Mouse (Mus musculus): ENCODE measurements around the gene Eif2b2. TPM values are rescaled to one million over a fixed set of nuclear protein-coding genes. Genes with fewer than 3 reads are reported as not detected.

Eif2b2 gene
- total and polyA plus RNA-seq, 3 experiments: 94.9 to 143 (median 123) TPM

GRCm38 (mm10) chr12:85199954-85200353, 19.3 kb upstream of the Eif2b2 start:
- Histone ChIP-seq H3K4me3 (replicated peaks in 1 of 3; ENCODE audit: low read depth in 2 of 3, low read length in 2 of 3, poor library complexity in 1 of 3) (no peak overlapping the region), H3K4me1 (ENCODE audit: control insufficient read depth in 1 of 2, insufficient read depth in 2 of 2) (peaks cover 2 to 6% of the 10 kb centered on the region in 2 experiments; a peak in 1 of 4 replicates), H3K9me3 (replicated peaks; ENCODE audit: low read length) (no peaks in the 10 kb centered on the region), H3K27me3 (replicated peaks) (peaks cover 8% of the 10 kb centered on the region), H3K79me2 (replicated peaks; ENCODE audit: control insufficient read depth, extremely low read depth, insufficient read depth, poor library complexity, severe bottlenecking) (no peaks in the 10 kb centered on the region), H3K36me3 (replicated peaks in 1 of 2; ENCODE audit: control insufficient read depth in 1 of 2, insufficient read depth in 1 of 2, low read length in 1 of 2) (no peaks in the 10 kb centered on the region), H3K27ac (ENCODE audit: insufficient read depth, low read depth) (no peak overlapping the region; the same call in 1 of the 2 replicates), H3K9ac (ENCODE audit: insufficient read depth, low read depth) (no peak overlapping the region), H3K4me2 (ENCODE audit: insufficient read depth, low read depth, poor library complexity, severe bottlenecking) (no peak overlapping the region)
- in situ Hi-C loops (cut with MboI; ENCODE audit: low pct_ligation_motif_present, low pct_unique_long_range_greater_than_20kb, low sequenced_read_pairs) (no loop called here), dilution Hi-C loops (cut with MboI; ENCODE audit: extremely low pct_ligation_motif_present, extremely low pct_unique_long_range_greater_than_20kb, low sequenced_read_pairs) (no loop called here)
- no peak for DNase-seq (ENCODE audit: extremely low read depth)
- TF ChIP-seq CHD2 (IDR thresholded peaks at IDR 0.05; ENCODE audit: low read length) (no peak), EP300 (IDR thresholded peaks at IDR 0.05; ENCODE audit: low read length) (no peak), SMC3 (IDR thresholded peaks at IDR 0.05; ENCODE audit: low read depth, low read length) (no peak), POLR2AphosphoS2 (IDR thresholded peaks at IDR 0.05; ENCODE audit: low read depth, low read length) (no peak), TBP (conservative IDR thresholded peaks at IDR 0.05; ENCODE audit: low read depth, low read length) (no peak), IRF4 (IDR thresholded peaks at IDR 0.05; ENCODE audit: low read depth, low read length) (no peak), UBTF (IDR thresholded peaks at IDR 0.05; ENCODE audit: low read depth, low read length) (no peak), PAX5 (IDR thresholded peaks at IDR 0.05; ENCODE audit: low read length) (no peak), ELF1 (IDR thresholded peaks at IDR 0.05; ENCODE audit: low read depth, low read length) (no peak), ZMIZ1 (IDR thresholded peaks at IDR 0.05; ENCODE audit: low read depth, low read length) (no peak), MYC (IDR thresholded peaks at IDR 0.05; ENCODE audit: low read depth, low read length) (no peak), MAZ (IDR thresholded peaks at IDR 0.05; ENCODE audit: low read depth, low read length) (no peak), RAD21 (IDR thresholded peaks at IDR 0.05; ENCODE audit: low read depth, low read length) (no peak), JUND (conservative IDR thresholded peaks at IDR 0.05; ENCODE audit: low read depth, low read length) (no peak), TCF12 (IDR thresholded peaks at IDR 0.05; ENCODE audit: low read depth, low read length) (no peak), USF1 (IDR thresholded peaks at IDR 0.05; ENCODE audit: low read depth, low read length) (no peak), JUN (IDR thresholded peaks at IDR 0.05; ENCODE audit: insufficient read depth, low read depth, low read length) (no peak), NELFE (IDR thresholded peaks at IDR 0.05; ENCODE audit: low read depth, low read length) (no peak), BHLHE40 (IDR thresholded peaks at IDR 0.05; ENCODE audit: low read depth, low read length) (no peak)

GRCm38 (mm10) chr12:85200929-85201829, 18.1 kb upstream of the Eif2b2 start:
- H3K36me3 ChIP-seq (replicated peaks in 1 of 2; ENCODE audit: control insufficient read depth in 1 of 2, insufficient read depth in 1 of 2, low read length in 1 of 2): no peaks in the 10 kb centered on the region
- no peak overlapping the region for H3K9ac ChIP-seq (ENCODE audit: insufficient read depth, low read depth)
- H3K4me1 ChIP-seq (ENCODE audit: control insufficient read depth in 1 of 2, insufficient read depth in 2 of 2): peaks cover 2 to 6% of the 10 kb centered on the region in 2 experiments; a peak in 1 of 4 replicates
- in situ Hi-C loops (cut with MboI; ENCODE audit: low pct_ligation_motif_present, low pct_unique_long_range_greater_than_20kb, low sequenced_read_pairs): no loop called here
- no peak for DNase-seq (ENCODE audit: extremely low read depth)
- dilution Hi-C loops (cut with MboI; ENCODE audit: extremely low pct_ligation_motif_present, extremely low pct_unique_long_range_greater_than_20kb, low sequenced_read_pairs): no loop called here
- no peaks in the 10 kb centered on the region for H3K9me3 ChIP-seq (replicated peaks; ENCODE audit: low read length)
- H3K27ac ChIP-seq (ENCODE audit: insufficient read depth, low read depth): no peak overlapping the region
- TF ChIP-seq POLR2AphosphoS2 (IDR thresholded peaks at IDR 0.05; ENCODE audit: low read depth, low read length): no peak
- TF ChIP-seq USF2 (conservative IDR thresholded peaks at IDR 0.05; ENCODE audit: low read depth, low read length): no peak
- no peak for TF ChIP-seq TCF12 (IDR thresholded peaks at IDR 0.05; ENCODE audit: low read depth, low read length)
- no peak for TF ChIP-seq MEF2A (IDR thresholded peaks at IDR 0.05; ENCODE audit: borderline replicate concordance, low read depth, low read length)
- TF ChIP-seq RCOR1 (conservative IDR thresholded peaks at IDR 0.05; ENCODE audit: low read depth, low read length): no peak
- no peak for TF ChIP-seq GABPA (IDR thresholded peaks at IDR 0.05; ENCODE audit: insufficient replicate concordance, low read depth, low read length)
- TF ChIP-seq CHD2 (IDR thresholded peaks at IDR 0.05; ENCODE audit: low read length): no peak
- TF ChIP-seq ZKSCAN1 (IDR thresholded peaks at IDR 0.05; ENCODE audit: borderline replicate concordance, low read depth, low read length): no peak
- TF ChIP-seq ZNF384 (IDR thresholded peaks at IDR 0.05; ENCODE audit: low read depth, low read length): no peak
- TF ChIP-seq POLR2A (IDR thresholded peaks at IDR 0.05; ENCODE audit: low read depth, low read length): no peak
- TF ChIP-seq E2F4 (IDR thresholded peaks at IDR 0.05; ENCODE audit: insufficient replicate concordance, low read depth, low read length): no peak
- no peak for TF ChIP-seq MAFK (IDR thresholded peaks at IDR 0.05; ENCODE audit: insufficient replicate concordance, low read length)
- no peak overlapping the region for H3K4me3 ChIP-seq (replicated peaks in 1 of 3; ENCODE audit: low read depth in 2 of 3, low read length in 2 of 3, poor library complexity in 1 of 3)
- no peak overlapping the region for H3K4me2 ChIP-seq (ENCODE audit: insufficient read depth, low read depth, poor library complexity, severe bottlenecking)
- H3K27me3 ChIP-seq (replicated peaks): peaks cover 13% of the 10 kb centered on the region
- no peaks in the 10 kb centered on the region for H3K79me2 ChIP-seq (replicated peaks; ENCODE audit: control insufficient read depth, extremely low read depth, insufficient read depth, poor library complexity, severe bottlenecking)
